Mouse (Mus musculus): ENCODE results near the gene Camp. TPM values are rescaled to one million over a fixed set of nuclear protein-coding genes. Genes with fewer than 3 reads are reported as not detected.

Camp gene
- not detected for polyA plus RNA-seq (2014; fragmentation: Illumina TruSeq; extraction: RNeasy Lipid Tissue Mini Kit (QIAGEN cat#74804); ENCODE audit: low read depth, low replicate concordance)

GRCm38 (mm10) chr9:109849312-109849758, at the start of gene Camp:
Gene Camp, minus strand, starts transcription at chr9:109849617.

GRCm38 (mm10) chr9:109874797-109875691, 25.6 kb upstream of the Camp start, which contains the start of gene Cdc25a:
Gene Cdc25a, plus strand, starts transcription at chr9:109875579.

GRCm38 (mm10) chr9:109832391-109833087, 16.9 kb downstream of the Camp start, which contains the start of gene Nme6:
Gene Nme6, plus strand, starts transcription at chr9:109832749.

GRCm38 (mm10) chr9:109811980-109812379, 37.4 kb downstream of the Camp start, which contains the start of gene Spink8:
Gene Spink8, plus strand, starts transcription at chr9:109812280.

Other genes starting within 250 kb of the Camp start
- 0.88 TPM for gene Fbxw24, start 223.6 kb downstream of the Camp start, polyA plus RNA-seq (2014; fragmentation: Illumina TruSeq; extraction: RNeasy Lipid Tissue Mini Kit (QIAGEN cat#74804); ENCODE audit: low read depth, low replicate concordance)
- not detected for gene Fbxw25, start 185.0 kb downstream of the Camp start, polyA plus RNA-seq (2014; fragmentation: Illumina TruSeq; extraction: RNeasy Lipid Tissue Mini Kit (QIAGEN cat#74804); ENCODE audit: low read depth, low replicate concordance)
- gene Fbxw18, start 146.9 kb downstream of the Camp start, polyA plus RNA-seq (2014; fragmentation: Illumina TruSeq; extraction: RNeasy Lipid Tissue Mini Kit (QIAGEN cat#74804); ENCODE audit: low read depth, low replicate concordance), result not detected
- not detected for gene Fbxw26, start 103.5 kb downstream of the Camp start, polyA plus RNA-seq (2014; fragmentation: Illumina TruSeq; extraction: RNeasy Lipid Tissue Mini Kit (QIAGEN cat#74804); ENCODE audit: low read depth, low replicate concordance)
- gene Fbxw27, start 58.9 kb downstream of the Camp start, polyA plus RNA-seq (2014; fragmentation: Illumina TruSeq; extraction: RNeasy Lipid Tissue Mini Kit (QIAGEN cat#74804); ENCODE audit: low read depth, low replicate concordance), result not detected
- not detected for gene Spink8, start 37.3 kb downstream of the Camp start, polyA plus RNA-seq (2014; fragmentation: Illumina TruSeq; extraction: RNeasy Lipid Tissue Mini Kit (QIAGEN cat#74804); ENCODE audit: low read depth, low replicate concordance)
- 2.6 TPM for gene Nme6, start 16.9 kb downstream of the Camp start, polyA plus RNA-seq (2014; fragmentation: Illumina TruSeq; extraction: RNeasy Lipid Tissue Mini Kit (QIAGEN cat#74804); ENCODE audit: low read depth, low replicate concordance)
- gene Cdc25a, start 26.0 kb upstream of the Camp start, polyA plus RNA-seq (2014; fragmentation: Illumina TruSeq; extraction: RNeasy Lipid Tissue Mini Kit (QIAGEN cat#74804); ENCODE audit: low read depth, low replicate concordance), result 35.0 TPM
- gene Map4, start 81.8 kb upstream of the Camp start, polyA plus RNA-seq (2014; fragmentation: Illumina TruSeq; extraction: RNeasy Lipid Tissue Mini Kit (QIAGEN cat#74804); ENCODE audit: low read depth, low replicate concordance), result 47.9 TPM